Mouse (Mus musculus) hindbrain, embryonic 12.5 days (tissue): ENCODE data around the gene Psmg4. TPM values are rescaled to one million over a fixed set of nuclear protein-coding genes. Genes with fewer than 3 reads are reported as not detected.

Experiments
- ATAC-seq: fragments of 200-750 bp; cut with Nextera tagmentation; 2 replicates; pipeline ENCODE4 v1.8.0; 2017; ENCODE audit warnings: moderate TSS enrichment; ENCODE audit not compliant: low FRiP score
- H3K27ac ChIP-seq: fragments of 300-500 bp; sonication (generic); 2 replicates; pipeline ENCODE4 v1.5.1; 2016; ENCODE audit warnings: mild to moderate bottlenecking
- H3K27me3 ChIP-seq: fragments of 300-500 bp; sonication (generic); 2 replicates; pipeline ENCODE4 v1.6.1; 2016; ENCODE audit warnings: mild to moderate bottlenecking
- H3K36me3 ChIP-seq: fragments of 300-500 bp; sonication (generic); 2 replicates; pipeline ENCODE4 v1.6.1; 2016; ENCODE audit warnings: mild to moderate bottlenecking
- H3K4me1 ChIP-seq: fragments of 300-500 bp; sonication (generic); 2 replicates; pipeline ENCODE4 v1.6.1; 2016
- H3K4me2 ChIP-seq: fragments of 300-500 bp; sonication (generic); replicated peaks from 2 replicates; pipeline ENCODE4 v1.6.1; 2016; ENCODE audit warnings: mild to moderate bottlenecking
- H3K4me3 ChIP-seq: fragments of 300-500 bp; sonication (generic); 2 replicates; pipeline ENCODE4 v1.5.1; 2016; ENCODE audit warnings: mild to moderate bottlenecking
- H3K9ac ChIP-seq: fragments of 300-500 bp; sonication (generic); 2 replicates; pipeline ENCODE4 v1.6.1; 2016; ENCODE audit warnings: mild to moderate bottlenecking, moderate library complexity
- H3K9me3 ChIP-seq: fragments of 300-500 bp; sonication (generic); replicated peaks from 2 replicates; pipeline ENCODE4 v1.6.1; 2016; ENCODE audit warnings: mild to moderate bottlenecking
- WGBS: fragments of 180-500 bp; shearing (Covaris S2); methylation state at CpG from one replicate; pipeline ENCODE4 v1.1.7; 2016; 5-methylcytosine and 5-hydroxymethylcytosine counted together
- polyA plus RNA-seq: library from polyadenylated mRNA; unstranded; fragments of >200 nt; fragmentation: Nextera tagmentation; extraction: Ambion mirVana; gene quantifications from 2 replicates; pipeline ENCODE4 v1.2.1, GENCODE M21; 2016

The Psmg4 gene
- polyA plus RNA-seq, 1 experiment from 2014 or later: 93.8 TPM

GRCm38 (mm10) chr13:34149463-34150176 lies 13.1 kb upstream of the Psmg4 start:
- Histone ChIP-seq H3K4me1 (peaks cover 36% of the 10 kb centered on the region), H3K9me3 (no peaks in the 10 kb centered on the region), H3K4me2 (peak overlapping the region; percentile 56), H3K27me3 (no peaks in the 10 kb centered on the region), H3K9ac (peak overlapping the region; percentile 52), H3K36me3 (no peaks in the 10 kb centered on the region), H3K4me3 (peak overlapping the region; percentile 30), H3K27ac (peak overlapping the region; percentile 99)
- peak; percentile 13; the same call in 1 of the 2 replicates for ATAC-seq
- WGBS: 48% methylated on average over 5 of the region's 5 CpGs

GRCm38 (mm10) chr13:34150271-34151027 lies 12.3 kb upstream of the Psmg4 start:
- Histone ChIP-seq H3K4me3 (peak overlapping the region; percentile 7; the same call in 1 of the 2 replicates), H3K9me3 (no peaks in the 10 kb centered on the region), H3K4me2 (peak overlapping the region; percentile 56), H3K9ac (peak overlapping the region; percentile 52), H3K27ac (peak overlapping the region; percentile 99), H3K4me1 (peaks cover 37% of the 10 kb centered on the region), H3K36me3 (no peaks in the 10 kb centered on the region), H3K27me3 (no peaks in the 10 kb centered on the region)
- 14% methylated on average over 19 of the region's 19 CpGs for WGBS
- no peak for ATAC-seq

GRCm38 (mm10) chr13:34151425-34151824 lies 11.3 kb upstream of the Psmg4 start:
- H3K4me2 ChIP-seq: no peak overlapping the region
- H3K4me3 ChIP-seq: no peak overlapping the region
- H3K4me1 ChIP-seq: peaks cover 37% of the 10 kb centered on the region
- no peaks in the 10 kb centered on the region for H3K9me3 ChIP-seq
- no peaks in the 10 kb centered on the region for H3K36me3 ChIP-seq
- WGBS: 95% methylated on average over 1 of the region's 1 CpGs
- H3K27me3 ChIP-seq: no peaks in the 10 kb centered on the region
- ATAC-seq: no peak
- no peak overlapping the region for H3K9ac ChIP-seq
- H3K27ac ChIP-seq: no peak overlapping the region

GRCm38 (mm10) chr13:34152695-34153094 lies 10.1 kb upstream of the Psmg4 start:
- H3K4me1 ChIP-seq: peaks cover 36% of the 10 kb centered on the region
- H3K4me3 ChIP-seq: no peak overlapping the region
- ATAC-seq: no peak
- H3K9me3 ChIP-seq: no peaks in the 10 kb centered on the region
- no peak overlapping the region for H3K9ac ChIP-seq
- no peaks in the 10 kb centered on the region for H3K27me3 ChIP-seq
- H3K27ac ChIP-seq: no peak overlapping the region
- H3K4me2 ChIP-seq: no peak overlapping the region
- H3K36me3 ChIP-seq: no peaks in the 10 kb centered on the region
- 73% methylated on average over 7 of the region's 7 CpGs for WGBS

GRCm38 (mm10) chr13:34153254-34154011 lies 9.3 kb upstream of the Psmg4 start:
- no peaks in the 10 kb centered on the region for H3K9me3 ChIP-seq
- H3K4me1 ChIP-seq: peaks cover 28% of the 10 kb centered on the region
- no peak overlapping the region for H3K4me2 ChIP-seq
- H3K27ac ChIP-seq: 0 out of 2 replicates have a peak overlapping the region, but pooled peaks have one; percentile 9
- 78% methylated on average over 4 of the region's 5 CpGs for WGBS
- no peak overlapping the region for H3K9ac ChIP-seq
- no peaks in the 10 kb centered on the region for H3K27me3 ChIP-seq
- ATAC-seq: no peak
- H3K36me3 ChIP-seq: no peaks in the 10 kb centered on the region
- no peak overlapping the region for H3K4me3 ChIP-seq

GRCm38 (mm10) chr13:34154217-34154930 lies 8.4 kb upstream of the Psmg4 start:
- Histone ChIP-seq H3K27me3 (no peaks in the 10 kb centered on the region), H3K27ac (peak overlapping the region; percentile 64), H3K36me3 (no peaks in the 10 kb centered on the region), H3K9ac (no peak overlapping the region), H3K4me3 (no peak overlapping the region; the same call in 1 of the 2 replicates), H3K4me1 (peaks cover 26% of the 10 kb centered on the region), H3K4me2 (peak overlapping the region; percentile 26), H3K9me3 (no peaks in the 10 kb centered on the region)
- ATAC-seq: peak; percentile 55
- 45% methylated on average over 13 of the region's 13 CpGs for WGBS

GRCm38 (mm10) chr13:34154931-34155272 lies 7.9 kb upstream of the Psmg4 start:
- Histone ChIP-seq H3K9ac (no peak overlapping the region), H3K27me3 (no peaks in the 10 kb centered on the region), H3K4me3 (no peak overlapping the region), H3K4me2 (peak overlapping the region; percentile 26), H3K27ac (peak overlapping the region; percentile 64; the same call in 1 of the 2 replicates), H3K36me3 (no peaks in the 10 kb centered on the region), H3K9me3 (no peaks in the 10 kb centered on the region), H3K4me1 (peaks cover 21% of the 10 kb centered on the region)
- ATAC-seq: no peak
- 35% methylated on average over 3 of the region's 3 CpGs for WGBS

GRCm38 (mm10) chr13:34156133-34156839 lies 6.5 kb upstream of the Psmg4 start:
- no peaks in the 10 kb centered on the region for H3K27me3 ChIP-seq
- H3K4me3 ChIP-seq: no peak overlapping the region
- H3K9ac ChIP-seq: no peak overlapping the region
- H3K9me3 ChIP-seq: no peaks in the 10 kb centered on the region
- H3K4me1 ChIP-seq: peaks cover 11% of the 10 kb centered on the region
- H3K4me2 ChIP-seq: no peak overlapping the region
- no peaks in the 10 kb centered on the region for H3K36me3 ChIP-seq
- WGBS: 59% methylated on average over 8 of the region's 8 CpGs
- ATAC-seq: no peak
- peak overlapping the region; percentile 26; the same call in 1 of the 2 replicates for H3K27ac ChIP-seq

- H3K4me1 ChIP-seq: peaks cover 11% of the 10 kb centered on the region
- H3K36me3 ChIP-seq: no peaks in the 10 kb centered on the region
- WGBS: 71% methylated on average over 2 of the region's 2 CpGs
- H3K4me3 ChIP-seq: no peak overlapping the region
- H3K27me3 ChIP-seq: no peaks in the 10 kb centered on the region
- no peak overlapping the region for H3K9ac ChIP-seq
- H3K4me2 ChIP-seq: no peak overlapping the region
- H3K27ac ChIP-seq: peak overlapping the region; percentile 26; the same call in 1 of the 2 replicates
- no peaks in the 10 kb centered on the region for H3K9me3 ChIP-seq
- no peak for ATAC-seq
Observed at GRCm38 (mm10) chr13:34156840-34157185, 6.0 kb upstream of the Psmg4 start.

GRCm38 (mm10) chr13:34157596-34158157 lies 5.1 kb upstream of the Psmg4 start:
- no peak overlapping the region for H3K27ac ChIP-seq
- no peak overlapping the region for H3K9ac ChIP-seq
- 90% methylated on average over 3 of the region's 3 CpGs for WGBS
- no peaks in the 10 kb centered on the region for H3K9me3 ChIP-seq
- peaks cover 17% of the 10 kb centered on the region for H3K4me1 ChIP-seq
- no peaks in the 10 kb centered on the region for H3K27me3 ChIP-seq
- no peak overlapping the region for H3K4me3 ChIP-seq
- no peak overlapping the region for H3K4me2 ChIP-seq
- no peaks in the 10 kb centered on the region for H3K36me3 ChIP-seq
- no peak for ATAC-seq

- no peaks in the 10 kb centered on the region for H3K27me3 ChIP-seq
- no peak for ATAC-seq
- no peak overlapping the region for H3K4me2 ChIP-seq
- 95% methylated on average over 1 of the region's 1 CpGs for WGBS
- no peaks in the 10 kb centered on the region for H3K9me3 ChIP-seq
- H3K36me3 ChIP-seq: no peaks in the 10 kb centered on the region
- H3K4me1 ChIP-seq: peaks cover 12% of the 10 kb centered on the region
- no peak overlapping the region for H3K27ac ChIP-seq
- no peak overlapping the region for H3K9ac ChIP-seq
- no peak overlapping the region for H3K4me3 ChIP-seq
Observed at GRCm38 (mm10) chr13:34159926-34160325, 2.8 kb upstream of the Psmg4 start.
